27 mouse cellular contexts compared by ENCODE assay signal in the genomic region with DNA sequence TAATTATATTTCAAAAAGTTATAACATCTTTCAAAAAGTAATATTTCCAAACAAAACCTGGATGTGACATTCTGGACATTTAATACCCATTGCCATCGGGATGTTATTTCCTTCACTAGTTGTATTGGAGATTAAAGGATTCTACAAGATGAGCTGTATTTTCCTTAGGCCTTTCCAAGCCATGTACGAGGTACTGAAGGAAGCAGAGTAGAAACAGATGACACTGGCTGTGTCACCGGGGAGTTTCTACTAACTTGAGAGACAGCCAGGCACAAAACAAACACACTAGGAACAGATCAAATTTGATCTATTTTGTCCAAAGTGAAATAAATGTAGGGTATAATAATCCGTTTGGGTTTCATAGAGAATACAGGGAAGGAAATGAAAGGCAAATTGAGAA. TPM values are rescaled to one million over a fixed set of nuclear protein-coding genes. Genes with fewer than 3 reads are reported as not detected.
DNase-seq lines count a peak whose midpoint lies in the region; ATAC-seq and TF ChIP-seq lines count a peak whose summit lies in the region.
"Had no signal": no experiment of that assay in that cellular context is flagged by ENCODE, and none has a peak within 500 bp of the region (broad histone marks: within the 10 kb centered on the region; RNA-seq: fewer than 3 reads in every experiment).

No protein-coding gene starts in this region.

- WGBS in embryonic facial prominence, embryonic 14.5 days = 50% methylated on average over 4 of the region's 4 CpGs
- 71% methylated on average over 4 of the region's 4 CpGs for WGBS in embryonic facial prominence, embryonic 10.5 days

- H3K27me3 ChIP-seq in embryonic facial prominence, embryonic 14.5 days (replicated peaks; ENCODE audit: control insufficient read depth, insufficient read depth, low read length) = no peaks in the 10 kb centered on the region
- H3K27me3 ChIP-seq in embryonic facial prominence, embryonic 10.5 days (replicated peaks; ENCODE audit: low read depth, poor library complexity, severe bottlenecking) = no peaks in the 10 kb centered on the region
- H3K27me3 ChIP-seq: CH12.LX; embryonic facial prominence, embryonic 13.5 days; forebrain, embryonic 13.5 days; forebrain, embryonic 15.5 days; Patski had no signal

- H3K9ac ChIP-seq in embryonic facial prominence, embryonic 14.5 days (ENCODE audit: low read depth, low read length) = no peak overlapping the region
- H3K9ac ChIP-seq: embryonic facial prominence, embryonic 13.5 days; forebrain, embryonic 13.5 days; forebrain, embryonic 15.5 days; forebrain, postnatal 0 days had no signal

- H3K36me3 ChIP-seq in embryonic facial prominence, embryonic 14.5 days (ENCODE audit: control insufficient read depth, insufficient read depth, low read length) = no peaks in the 10 kb centered on the region
- no peaks in the 10 kb centered on the region for H3K36me3 ChIP-seq in embryonic facial prominence, embryonic 10.5 days (replicated peaks)
- H3K36me3 ChIP-seq: embryonic facial prominence, embryonic 13.5 days; forebrain, embryonic 15.5 days; G1E had no signal

- intact Hi-C loops in gastrocnemius, adult 2 months (cut with DNase I) = no loop called here

- H3K27ac ChIP-seq in embryonic facial prominence, embryonic 14.5 days (replicated peaks; ENCODE audit: low read depth, low read length) = no peak overlapping the region
- H3K27ac ChIP-seq in embryonic facial prominence, embryonic 10.5 days (replicated peaks) = no peak overlapping the region
- 0 out of 2 replicates have a peak overlapping the region, but pooled peaks have one; percentile 25 for H3K27ac ChIP-seq in gastrocnemius, adult 2 months
- H3K27ac ChIP-seq: embryonic facial prominence, embryonic 13.5 days; forebrain, embryonic 13.5 days; forebrain, embryonic 15.5 days had no signal

- peak; percentile 39 for DNase-seq in embryonic facial prominence, embryonic 14.5 days (ENCODE audit: low spot score)
- DNase-seq in embryonic facial prominence, embryonic 10.5 days (ENCODE audit: low spot score) = no peak
- no peak for DNase-seq in gastrocnemius, adult 2 months
- DNase-seq in gastrocnemius, postnatal 4 days (ENCODE audit: low spot score in 2 of 2) = no peak
- DNase-seq in skeletal muscle tissue, adult 2 months (ENCODE audit: low read depth, low spot score) = peak; percentile 64
- DNase-seq: adrenal gland, adult 8-10 months; adrenal gland, postnatal 14 days; adrenal gland, postnatal 36 days; B cell, adult 2 months; cerebellum, adult 11-12 months; cerebellum, adult 2 months; cerebellum, adult 9-10 months; cerebellum, postnatal 10 days; cerebellum, postnatal 25 days; forebrain, postnatal 0 days had no signal

- ATAC-seq in embryonic facial prominence, embryonic 14.5 days (ENCODE audit: low read depth) = no peak
- ATAC-seq: activated CD4-positive, CD25-positive, alpha-beta regulatory T cell, adult 4 months; CD4-positive, CD25-positive, alpha-beta regulatory T cell, adult 4 months; forebrain, embryonic 13.5 days; forebrain, embryonic 15.5 days; forebrain, postnatal 0 days; Patski had no signal

- no peak overlapping the region for H3K4me3 ChIP-seq in embryonic facial prominence, embryonic 14.5 days (ENCODE audit: low read depth, low read length)
- H3K4me3 ChIP-seq in embryonic facial prominence, embryonic 10.5 days = no peak overlapping the region
- no peak overlapping the region for H3K4me3 ChIP-seq in gastrocnemius, adult 2 months
- H3K4me3 ChIP-seq: embryonic facial prominence, embryonic 13.5 days; forebrain, embryonic 13.5 days; forebrain, embryonic 15.5 days had no signal

- H3K4me1 ChIP-seq in embryonic facial prominence, embryonic 14.5 days (ENCODE audit: control insufficient read depth, insufficient read depth, low read length) = no peaks in the 10 kb centered on the region
- no peaks in the 10 kb centered on the region for H3K4me1 ChIP-seq in embryonic facial prominence, embryonic 10.5 days
- H3K4me1 ChIP-seq: embryonic facial prominence, embryonic 13.5 days; forebrain, embryonic 13.5 days; forebrain, embryonic 15.5 days had no signal

- TF ChIP-seq CTCF in gastrocnemius, adult 2 months (IDR thresholded peaks at IDR 0.05) = no peak

- H3K4me2 ChIP-seq in embryonic facial prominence, embryonic 14.5 days (ENCODE audit: low read depth, low read length) = no peak overlapping the region
- H3K4me2 ChIP-seq: embryonic facial prominence, embryonic 13.5 days; forebrain, embryonic 13.5 days; forebrain, embryonic 15.5 days had no signal

- no peaks in the 10 kb centered on the region for H3K9me3 ChIP-seq in embryonic facial prominence, embryonic 14.5 days (ENCODE audit: control insufficient read depth, low read length)
- no peaks in the 10 kb centered on the region for H3K9me3 ChIP-seq in embryonic facial prominence, embryonic 10.5 days
- H3K9me3 ChIP-seq: embryonic facial prominence, embryonic 13.5 days; forebrain, embryonic 13.5 days; forebrain, embryonic 15.5 days had no signal

RNA-seq across cellular contexts. Expression of a gene that starts 17.6 kb away (rescaled TPM):
- polyA plus RNA-seq in embryonic facial prominence, embryonic 14.5 days (2014; fragmentation: Nextera tagmentation; extraction: Ambion mirVana) = 9.2 and 10.2 TPM in 2 replicates
- polyA plus RNA-seq in embryonic facial prominence, embryonic 10.5 days (2016; fragmentation: Nextera tagmentation; extraction: Ambion mirVana) = 1.1 and 1.5 TPM in 2 replicates
- 1 to 10 TPM; 1.3 to 2.2 TPM for total RNA-seq in gastrocnemius, adult 2 months (2021)
- total RNA-seq in gastrocnemius, postnatal 4 days (2021) = 1 to 10 TPM; 1.7 to 3.6 TPM
- total RNA-seq: CH12.LX had no signal
- polyA plus RNA-seq: activated CD4-positive, CD25-positive, alpha-beta regulatory T cell, adult 4 months; CD4-positive, CD25-positive, alpha-beta regulatory T cell, adult 4 months; G1E had no signal

RNA-seq across cellular contexts. Expression of a gene that starts 57.1 kb away (rescaled TPM):
- polyA plus RNA-seq in embryonic facial prominence, embryonic 14.5 days (2014; fragmentation: Nextera tagmentation; extraction: Ambion mirVana) = not detected in 2 replicates
- polyA plus RNA-seq in embryonic facial prominence, embryonic 10.5 days (2016; fragmentation: Nextera tagmentation; extraction: Ambion mirVana) = not detected in 2 replicates
- not detected for total RNA-seq in gastrocnemius, adult 2 months (2021)
- total RNA-seq in gastrocnemius, postnatal 4 days (2021) = not detected
- total RNA-seq: adrenal gland, adult 18-20 months; adrenal gland, adult 8-10 months; adrenal gland, postnatal 14 days; adrenal gland, postnatal 36 days; CH12.LX; forebrain, postnatal 0 days; G1E had no signal
- polyA plus RNA-seq: cerebellum, adult 2 months; cortical plate, adult 2 months; embryonic facial prominence, embryonic 11.5 days; embryonic facial prominence, embryonic 13.5 days; forebrain, embryonic 11.5 days; forebrain, embryonic 13.5 days; forebrain, embryonic 15.5 days; forebrain, postnatal 0 days; G1E had no signal

Comparison
In these comparisons a context has a peak if more than half of its experiments do, and no peak if none do; other contexts are left out.
1. DNase-seq: peak in embryonic facial prominence, embryonic 14.5 days (single experiment) and skeletal muscle tissue, adult 2 months (single experiment); none in embryonic facial prominence, embryonic 10.5 days (single experiment), gastrocnemius, adult 2 months (single experiment) and gastrocnemius, postnatal 4 days (0 of 2).